Mouse (Mus musculus) ES-E14 (cell line): Measurements from ENCODE around the gene Anp32b. TPM values are rescaled to one million over a fixed set of nuclear protein-coding genes. Genes with fewer than 3 reads are reported as not detected.

Experiments used
- DNase-seq: peaks from one replicate; pipeline ENCODE4 v3.0.0-alpha.2; 2013; ENCODE audit warnings: low read depth, low spot score
- H3K27ac ChIP-seq: 2 replicates; pipeline ENCODE4 v1.5.1; 2012; ENCODE audit warnings: low read depth, mild to moderate bottlenecking, low read length, moderate library complexity, mixed read lengths; ENCODE audit not compliant: poor library complexity, insufficient read depth, severe bottlenecking
- H3K36me3 ChIP-seq: 2 replicates; pipeline ENCODE4 v1.6.1; 2012; ENCODE audit warnings: mild to moderate bottlenecking, low read length, moderate library complexity, mixed read lengths; ENCODE audit not compliant: control insufficient read depth, poor library complexity, insufficient read depth, severe bottlenecking
- H3K4me1 ChIP-seq, 2 experiments: fragments of 150-350 bp in 1 of 2; sonication (generic) in 1 of 2; 2 replicates each; pipeline ENCODE4 v1.6.1; 2012; ENCODE audit warnings: low read length in 2 of 2, mild to moderate bottlenecking in 1 of 2, mixed read lengths in 1 of 2; ENCODE audit not compliant: control insufficient read depth in 2 of 2, insufficient read depth in 2 of 2, poor library complexity in 1 of 2
- H3K4me3 ChIP-seq, 2 experiments: fragments of 150-350 bp in 1 of 2; sonication (generic) in 1 of 2; 2 replicates each; pipeline ENCODE4 v1.5.1; 2012; ENCODE audit warnings: low read length in 2 of 2, low read depth in 1 of 2, mild to moderate bottlenecking in 1 of 2, mixed read lengths in 1 of 2; ENCODE audit not compliant: insufficient read depth in 1 of 2, poor library complexity in 1 of 2, severe bottlenecking in 1 of 2
- H3K9ac ChIP-seq: 2 replicates; pipeline ENCODE4 v1.6.1; 2012; ENCODE audit warnings: low read depth, mild to moderate bottlenecking, low read length, mixed read lengths; ENCODE audit not compliant: poor library complexity, insufficient read depth, severe bottlenecking
- H3K9me3 ChIP-seq: fragments of 150-350 bp; sonication (generic); 2 replicates; pipeline ENCODE4 v1.6.1; 2012; ENCODE audit warnings: low read depth, mild to moderate bottlenecking, low read length; ENCODE audit not compliant: control insufficient read depth, insufficient read depth
- CHD2 ChIP-seq: IDR thresholded peaks from 2 replicates; pipeline ENCODE4 v1.6.1; 2014; ENCODE audit warnings: mild to moderate bottlenecking, low read depth, low read length, inconsistent platforms
- HCFC1 ChIP-seq: IDR thresholded peaks from 2 replicates; pipeline ENCODE4 v1.6.1; 2012; ENCODE audit warnings: low read length, inconsistent platforms, borderline replicate concordance; ENCODE audit not compliant: insufficient read depth
- MAFK ChIP-seq: IDR thresholded peaks from 2 replicates; pipeline ENCODE4 v1.6.1; 2014; ENCODE audit warnings: mild to moderate bottlenecking, low read depth, low read length, inconsistent platforms; ENCODE audit not compliant: insufficient read depth
- ZC3H11A ChIP-seq: IDR thresholded peaks from 2 replicates; pipeline ENCODE4 v1.6.1; 2012; ENCODE audit warnings: low read depth, mild to moderate bottlenecking, inconsistent platforms, low read length, borderline replicate concordance
- ZNF384 ChIP-seq: IDR thresholded peaks from 2 replicates; pipeline ENCODE4 v1.6.1; 2012; ENCODE audit warnings: low read depth, low read length, inconsistent platforms
- in situ Hi-C, 2 experiments: fragments of 600-800 bp; cut with MboI; formaldehyde crosslinking; loops; one replicate each; pipeline ENCODE4 v1.15.1; 2025; ENCODE audit warnings: low sequenced_read_pairs in 2 of 2, inconsistent platforms in 1 of 2; ENCODE audit not compliant: unreplicated experiment in 2 of 2
- total RNA-seq: library from RNA; depleted of rRNA; stranded (reverse); fragments of 300-350 nt; gene quantifications from 2 replicates; pipeline ENCODE4 v1.2.3, GENCODE M21; 2012

Anp32b gene
- total RNA-seq, 1 experiment, result 49.5 TPM

GRCm38 (mm10) chr4:46487348-46487747 is 36.6 kb downstream of the Anp32b start:
- H3K9me3 ChIP-seq, result no peaks in the 10 kb centered on the region
- H3K9ac ChIP-seq, result peak overlapping the region; percentile 36; the same call in 1 of the 2 replicates
- in situ Hi-C loops, result no loop called here
- no peak for TF ChIP-seq ZC3H11A
- TF ChIP-seq ZNF384, result no peak
- TF ChIP-seq MAFK, result no peak
- TF ChIP-seq CHD2, result no peak
- no peak for TF ChIP-seq HCFC1
- DNase-seq, result no peak
- H3K4me3 ChIP-seq, result no peak overlapping the region
- H3K27ac ChIP-seq, result no peak overlapping the region
- no peaks in the 10 kb centered on the region; the same call in 1 of the 2 replicates for H3K36me3 ChIP-seq
- peaks cover 2 to 14% of the 10 kb centered on the region in 2 experiments; a peak in 2 of 4 replicates for H3K4me1 ChIP-seq

- no peak within 1 kb of the TSS for H3K27ac ChIP-seq
- H3K9me3 ChIP-seq, result no peaks in the 10 kb centered on the region
- peak within 1 kb of the TSS; percentile 84 for H3K9ac ChIP-seq
- peaks cover 2 to 12% of the 10 kb centered on the region in 2 experiments; a peak in 2 of 4 replicates for H3K4me1 ChIP-seq
- DNase-seq, result peak; percentile 95
- TF ChIP-seq ZC3H11A (no peak), ZNF384 (no peak), HCFC1 (no peak; the same call in 1 of the 2 replicates), CHD2 (no peak), MAFK (no peak)
- peak within 1 kb of the TSS; percentile 85 to 89 for H3K4me3 ChIP-seq
- in situ Hi-C loops, result no loop called here
- H3K36me3 ChIP-seq, result peaks cover 14% of the 10 kb centered on the region
Measured at GRCm38 (mm10) chr4:46489028-46489925, 38.6 kb downstream of the Anp32b start, which contains the start of gene Nans. TSS of gene Nans (plus strand) at chr4:46489248.

- Histone ChIP-seq H3K9me3 (no peaks in the 10 kb centered on the region), H3K4me1 (peaks cover 0 to 2% of the 10 kb centered on the region in 2 experiments; a peak in 1 of 4 replicates), H3K36me3 (peaks cover 24% of the 10 kb centered on the region), H3K27ac (no peak overlapping the region), H3K4me3 (no peak overlapping the region), H3K9ac (no peak overlapping the region)
- in situ Hi-C loops, result no loop called here
- no peak for DNase-seq
- TF ChIP-seq MAFK (no peak), HCFC1 (no peak), ZNF384 (no peak), CHD2 (no peak), ZC3H11A (no peak)
Measured at GRCm38 (mm10) chr4:46493071-46493470, 42.4 kb downstream of the Anp32b start.

- DNase-seq, result no peak
- peaks cover 38% of the 10 kb centered on the region for H3K36me3 ChIP-seq
- in situ Hi-C loops, result no loop called here
Measured at GRCm38 (mm10) chr4:46495543-46495942, 44.8 kb downstream of the Anp32b start.

More at GRCm38 (mm10) chr4:46495543-46495942, 44.8 kb downstream of the Anp32b start:
- no peaks in the 10 kb centered on the region for H3K9me3 ChIP-seq
- H3K4me1 ChIP-seq, result 0 out of 4 replicates have a peak, but pooled peaks cover 0 to 2% of the 10 kb centered on the region in 2 experiments
- TF ChIP-seq MAFK (no peak), HCFC1 (no peak), ZC3H11A (no peak)
- 0 out of 2 replicates have a peak overlapping the region, but pooled peaks have one; percentile 11 for H3K9ac ChIP-seq
- no peak overlapping the region for H3K4me3 ChIP-seq
- no peak overlapping the region for H3K27ac ChIP-seq
